Mouse (Mus musculus) skeletal muscle tissue, adult 2 months (tissue): ENCODE data around the gene Gsap.
A peak's percentile ranks its signal among the peaks of the same experiment; 100 is the strongest.
"Not testable (repeated sequence)": the region's sequence is repeated elsewhere in the genome, so short reads cannot be mapped to it uniquely, and the experiment has no call there.

Source experiments
- DNase-seq: peaks from one replicate; pipeline ENCODE4 v3.0.0-alpha.2; 2012; ENCODE audit warnings: low read depth, low spot score

The Gsap gene

GRCm38 (mm10) chr5:21260746-21261145 is 74.7 kb downstream of the Gsap start:
- no peak for DNase-seq

GRCm38 (mm10) chr5:21261202-21261844 is 75.3 kb downstream of the Gsap start:
- no peak for DNase-seq

- no peak for DNase-seq
Measured at GRCm38 (mm10) chr5:21263202-21264055, 77.4 kb downstream of the Gsap start.

GRCm38 (mm10) chr5:21264352-21265021 is 78.4 kb downstream of the Gsap start:
- DNase-seq = no peak

- peak; percentile 65 for DNase-seq
Measured at GRCm38 (mm10) chr5:21265049-21265448, 79.0 kb downstream of the Gsap start.

GRCm38 (mm10) chr5:21267090-21267489 is 81.0 kb downstream of the Gsap start:
- no peak for DNase-seq

- DNase-seq = no peak
Measured at GRCm38 (mm10) chr5:21269446-21269845, 83.4 kb downstream of the Gsap start.

- no peak for DNase-seq
Measured at GRCm38 (mm10) chr5:21270756-21271155, 84.7 kb downstream of the Gsap start.

- DNase-seq = no peak
Measured at GRCm38 (mm10) chr5:21271386-21272354, 85.6 kb downstream of the Gsap start.

- not testable (repeated sequence) for DNase-seq
Measured at GRCm38 (mm10) chr5:21277685-21278084, 91.6 kb downstream of the Gsap start.

GRCm38 (mm10) chr5:21283356-21284062 is 97.5 kb downstream of the Gsap start:
- DNase-seq = peak; percentile 66

GRCm38 (mm10) chr5:21288658-21289435 is 102.8 kb downstream of the Gsap start:
- no peak for DNase-seq

- DNase-seq = no peak
Measured at GRCm38 (mm10) chr5:21290594-21290993, 104.5 kb downstream of the Gsap start.

- no peak for DNase-seq
Measured at GRCm38 (mm10) chr5:21295683-21296082, 109.6 kb downstream of the Gsap start.

- no peak for DNase-seq
Measured at GRCm38 (mm10) chr5:21299076-21299755, 113.2 kb downstream of the Gsap start.

GRCm38 (mm10) chr5:21300058-21300457 is 114.0 kb downstream of the Gsap start:
- no peak for DNase-seq

- no peak for DNase-seq
Measured at GRCm38 (mm10) chr5:21301011-21301410, 115.0 kb downstream of the Gsap start.

GRCm38 (mm10) chr5:21307165-21307564 is 121.1 kb downstream of the Gsap start:
- no peak for DNase-seq

- DNase-seq = no peak
Measured at GRCm38 (mm10) chr5:21314696-21315095, 128.6 kb downstream of the Gsap start.
